In genomic region chr17:67988920-67989621, GRCm38 (mm10) we compare ENCODE assay signal across 8 mouse cellular contexts. TPM values are rescaled to one million over a fixed set of nuclear protein-coding genes. Genes with fewer than 3 reads are reported as not detected.
DNase-seq lines count a peak whose midpoint lies in the region; ATAC-seq lines count a peak whose summit lies in the region.

No protein-coding gene starts in this region.

- peak; percentile 50 for DNase-seq in midbrain, embryonic 10.5 days (ENCODE audit: low spot score)
- DNase-seq in fibroblast of lung, adult 2 months (ENCODE audit: low read depth): peak; percentile 94
- peak; percentile 11 for DNase-seq in liver
- DNase-seq in skeletal muscle tissue, adult 2 months (ENCODE audit: low read depth, low spot score): peak; percentile 74
- no peak for DNase-seq in cerebellum, postnatal 14 days
- no peak for DNase-seq in left cerebral cortex, adult 8-10 months (ENCODE audit: low spot score in 2 of 2)

- H3K4me2 ChIP-seq in midbrain, embryonic 15.5 days: no peak overlapping the region

- H3K4me3 ChIP-seq in midbrain, embryonic 10.5 days: no peak overlapping the region
- no peak overlapping the region for H3K4me3 ChIP-seq in midbrain, embryonic 15.5 days

- H3K27me3 ChIP-seq in midbrain, embryonic 10.5 days (ENCODE audit: low read depth, poor library complexity, severe bottlenecking): no peaks in the 10 kb centered on the region
- H3K27me3 ChIP-seq in midbrain, embryonic 15.5 days (replicated peaks): no peaks in the 10 kb centered on the region

- 56% methylated on average over 15 of the region's 15 CpGs for WGBS in midbrain, embryonic 10.5 days
- WGBS in midbrain, embryonic 15.5 days: 63% methylated on average over 15 of the region's 15 CpGs

- peak overlapping the region; percentile 28; the same call in 1 of the 2 replicates for H3K27ac ChIP-seq in midbrain, embryonic 10.5 days (replicated peaks)
- H3K27ac ChIP-seq in midbrain, embryonic 15.5 days: no peak overlapping the region

- peaks cover 19% of the 10 kb centered on the region for H3K4me1 ChIP-seq in midbrain, embryonic 10.5 days
- H3K4me1 ChIP-seq in midbrain, embryonic 15.5 days: no peaks in the 10 kb centered on the region

- no peak overlapping the region for H3K9ac ChIP-seq in midbrain, embryonic 15.5 days

- H3K36me3 ChIP-seq in midbrain, embryonic 10.5 days: no peaks in the 10 kb centered on the region
- no peaks in the 10 kb centered on the region for H3K36me3 ChIP-seq in midbrain, embryonic 15.5 days (replicated peaks)

- ATAC-seq in midbrain, embryonic 15.5 days (replicated peaks): no peak
- peak; percentile 87 to 93 for ATAC-seq in hematopoietic stem cell, adult 5-6 weeks (replicated peaks in 1 of 2; ENCODE audit: insufficient read depth in 1 of 2, low FRiP score in 2 of 2, low TSS enrichment in 1 of 2, low read depth in 1 of 2, poor library complexity in 2 of 2, severe bottlenecking in 2 of 2)

- H3K9me3 ChIP-seq in midbrain, embryonic 10.5 days (replicated peaks): no peaks in the 10 kb centered on the region
- H3K9me3 ChIP-seq in midbrain, embryonic 15.5 days: no peaks in the 10 kb centered on the region

RNA-seq across cellular contexts. Expression of gene Arhgap28, which starts 14.8 kb away (rescaled TPM):
- polyA plus RNA-seq in midbrain, embryonic 10.5 days (2016; fragmentation: Nextera tagmentation; extraction: Ambion mirVana): 24.9 and 26.3 TPM in 2 replicates
- 7.0 and 7.3 TPM in 2 replicates for polyA plus RNA-seq in midbrain, embryonic 15.5 days (2015; fragmentation: Nextera tagmentation; extraction: Ambion mirVana)
- 5.5 and 6.6 TPM in 2 replicates for total RNA-seq in hematopoietic stem cell, adult 5-6 weeks (2017)
- total RNA-seq in left cerebral cortex, adult 8-10 months (2022): under 1 TPM; 0.51 to 0.68 (median 0.62) TPM

Comparison
In these comparisons a context has a peak if more than half of its experiments do, and no peak if none do; other contexts are left out.
1. DNase-seq: peak in midbrain, embryonic 10.5 days (single experiment), fibroblast of lung, adult 2 months (single experiment), liver (single experiment) and skeletal muscle tissue, adult 2 months (single experiment); none in cerebellum, postnatal 14 days (0 of 2) and left cerebral cortex, adult 8-10 months (0 of 2).